ENCODE assay signal across 12 mouse cellular contexts in the genomic region with DNA sequence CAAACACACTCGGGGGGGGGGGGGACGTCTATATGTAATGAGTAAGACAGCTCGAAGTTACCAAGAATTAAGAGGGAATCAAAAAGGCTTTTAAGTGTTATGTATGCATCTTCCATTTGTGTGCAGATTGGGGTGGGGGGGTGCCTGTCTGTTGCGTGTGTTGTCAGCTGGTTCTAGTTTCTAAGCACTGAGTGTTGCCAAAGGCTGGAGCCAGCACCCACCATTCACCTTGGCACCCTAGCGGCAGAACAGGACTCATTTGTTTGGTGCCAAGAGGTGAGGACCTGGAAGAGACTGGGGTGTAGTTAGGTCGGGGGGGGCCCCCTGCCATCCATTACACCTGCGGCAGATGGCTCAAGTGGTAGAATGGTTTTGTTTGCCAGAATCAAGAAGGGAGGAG.
DNase-seq lines count a peak whose midpoint lies in the region; ATAC-seq lines count a peak whose summit lies in the region.
"Had no signal": no experiment of that assay in that cellular context is flagged by ENCODE, and none has a peak within 500 bp of the region (broad histone marks: within the 10 kb centered on the region; RNA-seq: fewer than 3 reads in every experiment).

No protein-coding gene starts in this region.

- peak; percentile 67 for DNase-seq in Muller cell, postnatal 12 days (ENCODE audit: inconsistent ontology term)
- peak; percentile 89 to 91 for DNase-seq in cerebellum, adult 18-20 months
- peak; percentile 89 for DNase-seq in forebrain, embryonic 14.5 days (ENCODE audit: low spot score)
- DNase-seq in midbrain, embryonic 11.5 days (ENCODE audit: low spot score, missing footprints): peak; percentile 92
- no peak for DNase-seq in gastrocnemius, postnatal 4 days (ENCODE audit: low spot score in 2 of 2)
- no peak for DNase-seq in lung, postnatal 14 days
- DNase-seq in liver, embryonic 11.5 days (ENCODE audit: low spot score): no peak
- DNase-seq: liver, embryonic 13.5 days; thymus, adult 18-20 months had no signal

- H3K4me1 ChIP-seq in forebrain, embryonic 14.5 days (ENCODE audit: control insufficient read depth, insufficient read depth, low read length): no peaks in the 10 kb centered on the region
- H3K4me1 ChIP-seq in midbrain, embryonic 11.5 days (ENCODE audit: control insufficient read depth, insufficient read depth, low read length): peaks cover 15% of the 10 kb centered on the region
- no peaks in the 10 kb centered on the region for H3K4me1 ChIP-seq in liver, embryonic 11.5 days (replicated peaks; ENCODE audit: control insufficient read depth, insufficient read depth, low read length)
- H3K4me1 ChIP-seq: liver, embryonic 13.5 days had no signal

- H3K27me3 ChIP-seq in forebrain, embryonic 14.5 days (replicated peaks; ENCODE audit: control insufficient read depth, insufficient read depth, low read length): no peaks in the 10 kb centered on the region
- peaks cover 57% of the 10 kb centered on the region for H3K27me3 ChIP-seq in midbrain, embryonic 11.5 days (ENCODE audit: control insufficient read depth, insufficient read depth, low read length)
- H3K27me3 ChIP-seq in liver, embryonic 11.5 days (replicated peaks; ENCODE audit: control insufficient read depth, insufficient read depth, low read length): peaks cover 99% of the 10 kb centered on the region

- H3K36me3 ChIP-seq in forebrain, embryonic 14.5 days (ENCODE audit: control insufficient read depth, insufficient read depth, low read length): peaks cover 3% of the 10 kb centered on the region; the same call in 1 of the 2 replicates
- no peaks in the 10 kb centered on the region for H3K36me3 ChIP-seq in midbrain, embryonic 11.5 days (ENCODE audit: control insufficient read depth, insufficient read depth, low read length)
- no peaks in the 10 kb centered on the region for H3K36me3 ChIP-seq in liver, embryonic 11.5 days (ENCODE audit: control insufficient read depth, insufficient read depth, low read length)
- H3K36me3 ChIP-seq: G1E; kidney, embryonic 15.5 days; liver, embryonic 13.5 days had no signal

- no peaks in the 10 kb centered on the region for H3K9me3 ChIP-seq in forebrain, embryonic 14.5 days (replicated peaks; ENCODE audit: control insufficient read depth, low read length)
- H3K9me3 ChIP-seq in midbrain, embryonic 11.5 days (ENCODE audit: control insufficient read depth, low read length): no peaks in the 10 kb centered on the region
- H3K9me3 ChIP-seq in liver, embryonic 11.5 days (ENCODE audit: control insufficient read depth, low read length): no peaks in the 10 kb centered on the region
- H3K9me3 ChIP-seq: G1E; kidney, embryonic 15.5 days; liver, embryonic 13.5 days had no signal

- H3K27ac ChIP-seq in forebrain, embryonic 14.5 days (ENCODE audit: low read depth, low read length): peak overlapping the region; percentile 100
- H3K27ac ChIP-seq in midbrain, embryonic 11.5 days (ENCODE audit: low read depth, low read length): no peak overlapping the region; the same call in 1 of the 2 replicates
- H3K27ac ChIP-seq in liver, embryonic 11.5 days (ENCODE audit: low read depth, low read length): no peak overlapping the region
- H3K27ac ChIP-seq: kidney, embryonic 15.5 days; liver, embryonic 13.5 days had no signal

- ATAC-seq in forebrain, embryonic 14.5 days: peak; percentile 11
- no peak for ATAC-seq in midbrain, embryonic 11.5 days (ENCODE audit: low FRiP score)
- ATAC-seq in activated CD4-positive, CD25-positive, alpha-beta regulatory T cell, adult 4 months: no peak
- ATAC-seq in liver, embryonic 11.5 days (replicated peaks; ENCODE audit: low FRiP score): no peak

- H3K4me3 ChIP-seq in forebrain, embryonic 14.5 days (ENCODE audit: low read depth, low read length): peak overlapping the region; percentile 78
- H3K4me3 ChIP-seq in midbrain, embryonic 11.5 days (ENCODE audit: low read depth, low read length): peak overlapping the region; percentile 46
- H3K4me3 ChIP-seq in liver, embryonic 11.5 days (ENCODE audit: low read depth, low read length): no peak overlapping the region
- H3K4me3 ChIP-seq: kidney, embryonic 15.5 days; liver, embryonic 13.5 days had no signal

- peak overlapping the region; percentile 100 for H3K9ac ChIP-seq in forebrain, embryonic 14.5 days (ENCODE audit: low read length)
- H3K9ac ChIP-seq in midbrain, embryonic 11.5 days (ENCODE audit: low read length): peak overlapping the region; percentile 79
- H3K9ac ChIP-seq in liver, embryonic 11.5 days (ENCODE audit: low read depth, low read length): no peak overlapping the region
- H3K9ac ChIP-seq: kidney, embryonic 15.5 days; liver, embryonic 13.5 days had no signal

- H3K4me2 ChIP-seq in forebrain, embryonic 14.5 days (ENCODE audit: low read length): peak overlapping the region; percentile 86
- peak overlapping the region; percentile 62 for H3K4me2 ChIP-seq in midbrain, embryonic 11.5 days
- no peak overlapping the region for H3K4me2 ChIP-seq in liver, embryonic 11.5 days
- H3K4me2 ChIP-seq: liver, embryonic 13.5 days had no signal

- 3% methylated on average over 7 of the region's 7 CpGs for WGBS in forebrain, embryonic 14.5 days
- 2% methylated on average over 7 of the region's 7 CpGs for WGBS in midbrain, embryonic 11.5 days
- 7% methylated on average over 7 of the region's 7 CpGs for WGBS in liver, embryonic 11.5 days

Comparison
In these comparisons a context has a peak if more than half of its experiments do, and no peak if none do; other contexts are left out.
1. DNase-seq: peak in Muller cell, postnatal 12 days (single experiment), cerebellum, adult 18-20 months (2 of 2), forebrain, embryonic 14.5 days (single experiment) and midbrain, embryonic 11.5 days (single experiment); none in gastrocnemius, postnatal 4 days (0 of 2), lung, postnatal 14 days (single experiment) and liver, embryonic 11.5 days (single experiment).